Mouse (Mus musculus) spleen, adult 2 months (tissue): ENCODE data around the gene Ireb2. TPM values are rescaled to one million over a fixed set of nuclear protein-coding genes. Genes with fewer than 3 reads are reported as not detected.

ENCODE experiments used
- DNase-seq, 2 experiments: peaks; one replicate each; pipeline versions ENCODE4 v3.0.0 to v3.0.0-alpha.2; 2012 to 2021; ENCODE audit warnings: low spot score in 2 of 2, low read depth in 1 of 2
- H3K27ac ChIP-seq: fragments of 200-500 bp; 2 replicates; pipeline ENCODE4 v1.5.1; 2012; ENCODE audit warnings: low read length, inconsistent platforms; ENCODE audit not compliant: insufficient read depth
- H3K27me3 ChIP-seq: fragments of 200-500 bp; 2 replicates; pipeline ENCODE4 v1.6.1; 2012; ENCODE audit warnings: mild to moderate bottlenecking, moderate library complexity, low read length, inconsistent platforms; ENCODE audit not compliant: control insufficient read depth, insufficient read depth
- H3K36me3 ChIP-seq: fragments of 200-500 bp; 2 replicates; pipeline ENCODE4 v1.6.1; 2012; ENCODE audit warnings: mild to moderate bottlenecking, low read length, inconsistent platforms; ENCODE audit not compliant: control insufficient read depth, insufficient read depth
- H3K4me1 ChIP-seq: fragments of 200-500 bp; 2 replicates; pipeline ENCODE4 v1.6.1; 2011; ENCODE audit warnings: inconsistent platforms; ENCODE audit not compliant: control insufficient read depth, insufficient read depth, insufficient read length
- H3K4me3 ChIP-seq: fragments of 200-500 bp; 2 replicates; pipeline ENCODE4 v1.5.1; 2011; ENCODE audit warnings: mild to moderate bottlenecking, inconsistent platforms; ENCODE audit not compliant: insufficient read depth, insufficient read length; ENCODE audit errors: extremely low read depth
- CTCF ChIP-seq: fragments of 200-500 bp; IDR thresholded peaks from 2 replicates; pipeline ENCODE4 v1.5.1; 2011; ENCODE audit warnings: mild to moderate bottlenecking, inconsistent platforms; ENCODE audit not compliant: insufficient read depth, insufficient read length, insufficient replicate concordance; ENCODE audit errors: extremely low read depth
- POLR2A ChIP-seq: fragments of 200-500 bp; IDR thresholded peaks from 2 replicates; pipeline ENCODE4 v1.6.1; 2011; ENCODE audit warnings: low read depth, low read length, inconsistent platforms
- WGBS: fragments of 180-500 bp; shearing (Covaris S2); methylation state at CpG from one replicate; pipeline ENCODE4 v1.1.7; 2018; 5-methylcytosine and 5-hydroxymethylcytosine counted together
- polyA plus RNA-seq: library from polyadenylated mRNA; depleted of rRNA; stranded (reverse); fragments of >200 nt; gene quantifications from 2 replicates; pipeline ENCODE4 v1.2.3, GENCODE M21; 2012

Gene Ireb2
- polyA plus RNA-seq, 1 experiment, result 3.0 TPM

DNA sequence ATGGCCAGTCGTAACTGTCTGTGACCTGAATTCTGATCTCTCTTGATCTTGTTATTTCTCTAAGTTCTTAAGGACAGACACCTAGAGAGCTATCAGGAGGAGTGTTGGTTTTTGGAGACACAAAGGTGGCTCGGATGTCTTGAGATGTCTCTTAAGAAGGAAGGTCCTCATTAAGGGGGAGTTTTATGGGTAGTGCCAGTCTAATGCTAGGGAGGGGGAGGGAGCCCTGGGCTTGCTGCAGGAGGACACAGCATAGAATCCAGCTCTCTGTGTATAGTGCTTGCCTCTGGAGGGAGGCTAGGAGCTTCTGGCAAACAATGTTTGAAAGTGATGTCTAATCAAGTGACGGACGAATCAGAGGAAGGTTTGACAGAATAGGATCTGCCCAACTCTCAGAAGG is 10.0 kb upstream of the Ireb2 start:
- Histone ChIP-seq H3K27me3 (no peaks in the 10 kb centered on the region; the same call in 1 of the 2 replicates), H3K27ac (no peak overlapping the region), H3K4me3 (no peak overlapping the region), H3K36me3 (no peaks in the 10 kb centered on the region), H3K4me1 (no peaks in the 10 kb centered on the region)
- 83% methylated on average over 4 of the region's 4 CpGs for WGBS
- no peak for DNase-seq
- TF ChIP-seq CTCF (no peak), POLR2A (no peak)

- no peak overlapping the region for H3K4me3 ChIP-seq
- TF ChIP-seq POLR2A, result no peak
- no peak for TF ChIP-seq CTCF
- H3K36me3 ChIP-seq, result no peaks in the 10 kb centered on the region
- no peak overlapping the region for H3K27ac ChIP-seq
- no peak for DNase-seq
- H3K4me1 ChIP-seq, result no peaks in the 10 kb centered on the region
- H3K27me3 ChIP-seq, result no peaks in the 10 kb centered on the region; the same call in 1 of the 2 replicates
- 45% methylated on average over 6 of the region's 6 CpGs for WGBS
Observed at GRCm38 (mm10) chr9:54855638-54856037, 8.0 kb upstream of the Ireb2 start.

DNA sequence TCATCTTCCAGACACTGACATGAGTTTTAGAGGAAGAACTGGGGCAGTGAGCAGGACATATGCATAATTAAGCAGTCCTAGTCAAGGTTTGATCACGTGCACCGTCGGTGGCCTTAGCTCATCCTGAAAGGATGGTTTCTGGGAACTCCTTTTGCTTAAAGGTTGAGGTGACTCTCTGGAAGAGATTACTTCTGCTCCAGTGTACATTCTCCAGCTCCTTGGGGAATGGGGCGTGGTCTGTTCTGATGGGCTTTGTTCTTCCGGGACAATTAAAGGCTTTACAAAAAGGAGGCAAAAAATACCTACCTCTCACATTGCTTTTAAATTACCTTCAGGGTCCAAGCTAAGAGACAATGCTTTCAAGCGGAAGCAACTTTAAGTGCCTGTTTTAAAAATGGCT is 7.5 kb upstream of the Ireb2 start:
- no peaks in the 10 kb centered on the region for H3K36me3 ChIP-seq
- H3K27ac ChIP-seq, result no peak overlapping the region
- DNase-seq, result no peak
- H3K4me1 ChIP-seq, result no peaks in the 10 kb centered on the region
- H3K27me3 ChIP-seq, result no peaks in the 10 kb centered on the region; the same call in 1 of the 2 replicates
- no peak overlapping the region for H3K4me3 ChIP-seq
- no peak for TF ChIP-seq POLR2A
- TF ChIP-seq CTCF, result no peak
- 87% methylated on average over 6 of the region's 6 CpGs for WGBS

- no peak for DNase-seq
- no peaks in the 10 kb centered on the region; the same call in 1 of the 2 replicates for H3K27me3 ChIP-seq
- no peak for TF ChIP-seq CTCF
- no peak for TF ChIP-seq POLR2A
- no peak overlapping the region for H3K4me3 ChIP-seq
- 35% methylated on average over 3 of the region's 3 CpGs for WGBS
- H3K36me3 ChIP-seq, result no peaks in the 10 kb centered on the region
- H3K4me1 ChIP-seq, result no peaks in the 10 kb centered on the region
- no peak overlapping the region for H3K27ac ChIP-seq
Observed at GRCm38 (mm10) chr9:54857474-54857873, 6.1 kb upstream of the Ireb2 start.

- H3K4me1 ChIP-seq, result peaks cover 4% of the 10 kb centered on the region; the same call in 1 of the 2 replicates
- no peaks in the 10 kb centered on the region; the same call in 1 of the 2 replicates for H3K27me3 ChIP-seq
- 87% methylated on average over 7 of the region's 7 CpGs for WGBS
- no peak for TF ChIP-seq CTCF
- no peak for TF ChIP-seq POLR2A
- DNase-seq, result no peak
- H3K4me3 ChIP-seq, result no peak overlapping the region
- no peak overlapping the region for H3K27ac ChIP-seq
- H3K36me3 ChIP-seq, result peaks cover 2% of the 10 kb centered on the region; the same call in 1 of the 2 replicates
Observed at GRCm38 (mm10) chr9:54860526-54860925, 3.1 kb upstream of the Ireb2 start.

GRCm38 (mm10) chr9:54878759-54879158 is 15.2 kb downstream of the Ireb2 start:
- Histone ChIP-seq H3K36me3 (peaks cover 14% of the 10 kb centered on the region), H3K27ac (no peak overlapping the region), H3K27me3 (no peaks in the 10 kb centered on the region), H3K4me3 (no peak overlapping the region), H3K4me1 (no peaks in the 10 kb centered on the region)
- DNase-seq, result no peak
- TF ChIP-seq POLR2A (no peak), CTCF (no peak)
- WGBS, result 92% methylated on average over 1 of the region's 1 CpGs

GRCm38 (mm10) chr9:54892111-54892510 is 28.5 kb downstream of the Ireb2 start:
- Histone ChIP-seq H3K4me1 (no peaks in the 10 kb centered on the region), H3K36me3 (peaks cover 25% of the 10 kb centered on the region), H3K4me3 (no peak overlapping the region), H3K27me3 (no peaks in the 10 kb centered on the region), H3K27ac (no peak overlapping the region)
- 87% methylated on average over 4 of the region's 4 CpGs for WGBS
- DNase-seq, result no peak
- TF ChIP-seq POLR2A, result no peak
- no peak for TF ChIP-seq CTCF
